Mouse (Mus musculus): Measurements from ENCODE around the gene Nup160.

GRCm38 (mm10) chr2:90708548-90708947 is 31.5 kb downstream of the Nup160 start:
- no peak for TF ChIP-seq POLR2A (IDR thresholded peaks at IDR 0.05; ENCODE audit: insufficient read depth, low read length)
- no peak for TF ChIP-seq CTCF (IDR thresholded peaks at IDR 0.05; ENCODE audit: low read depth, low read length)

Measured in ES-Bruce4 (cell line).